Mouse (Mus musculus) embryonic fibroblast, embryonic 13.5 days (primary cell): ENCODE data around the gene Cnpy2.

Experiments used
- CTCF ChIP-seq: IDR thresholded peaks from 2 replicates; pipeline ENCODE4 v1.5.1; 2011; ENCODE audit warnings: mild to moderate bottlenecking, control low read depth, low read length, moderate library complexity, borderline replicate concordance; ENCODE audit not compliant: insufficient read depth
- POLR2A ChIP-seq: IDR thresholded peaks from 2 replicates; pipeline ENCODE4 v1.6.1; 2011; ENCODE audit warnings: low read depth, mild to moderate bottlenecking, control low read depth, low read length, moderate library complexity

- no peak for TF ChIP-seq CTCF
- no peak for TF ChIP-seq POLR2A
Measured at GRCm38 (mm10) chr10:128282886-128283450, 39.3 kb upstream of the Cnpy2 start.
